Mouse (Mus musculus) C2C12 (cell line): ENCODE results near the gene Mif4gd.

ENCODE experiments used
- CEBPB ChIP-seq: IDR thresholded peaks from one replicate; pipeline ENCODE4 v1.6.1; 2011; ENCODE audit warnings: low read depth, mild to moderate bottlenecking, control low read depth, moderate library complexity
- CTCF ChIP-seq: IDR thresholded peaks from one replicate; pipeline ENCODE4 v1.5.1; 2011; ENCODE audit not compliant: control insufficient read depth, insufficient read depth, insufficient read length
- USF1 ChIP-seq: IDR thresholded peaks from one replicate; pipeline ENCODE4 v1.6.1; 2011; ENCODE audit warnings: low read depth, mild to moderate bottlenecking, control low read depth, moderate library complexity

DNA sequence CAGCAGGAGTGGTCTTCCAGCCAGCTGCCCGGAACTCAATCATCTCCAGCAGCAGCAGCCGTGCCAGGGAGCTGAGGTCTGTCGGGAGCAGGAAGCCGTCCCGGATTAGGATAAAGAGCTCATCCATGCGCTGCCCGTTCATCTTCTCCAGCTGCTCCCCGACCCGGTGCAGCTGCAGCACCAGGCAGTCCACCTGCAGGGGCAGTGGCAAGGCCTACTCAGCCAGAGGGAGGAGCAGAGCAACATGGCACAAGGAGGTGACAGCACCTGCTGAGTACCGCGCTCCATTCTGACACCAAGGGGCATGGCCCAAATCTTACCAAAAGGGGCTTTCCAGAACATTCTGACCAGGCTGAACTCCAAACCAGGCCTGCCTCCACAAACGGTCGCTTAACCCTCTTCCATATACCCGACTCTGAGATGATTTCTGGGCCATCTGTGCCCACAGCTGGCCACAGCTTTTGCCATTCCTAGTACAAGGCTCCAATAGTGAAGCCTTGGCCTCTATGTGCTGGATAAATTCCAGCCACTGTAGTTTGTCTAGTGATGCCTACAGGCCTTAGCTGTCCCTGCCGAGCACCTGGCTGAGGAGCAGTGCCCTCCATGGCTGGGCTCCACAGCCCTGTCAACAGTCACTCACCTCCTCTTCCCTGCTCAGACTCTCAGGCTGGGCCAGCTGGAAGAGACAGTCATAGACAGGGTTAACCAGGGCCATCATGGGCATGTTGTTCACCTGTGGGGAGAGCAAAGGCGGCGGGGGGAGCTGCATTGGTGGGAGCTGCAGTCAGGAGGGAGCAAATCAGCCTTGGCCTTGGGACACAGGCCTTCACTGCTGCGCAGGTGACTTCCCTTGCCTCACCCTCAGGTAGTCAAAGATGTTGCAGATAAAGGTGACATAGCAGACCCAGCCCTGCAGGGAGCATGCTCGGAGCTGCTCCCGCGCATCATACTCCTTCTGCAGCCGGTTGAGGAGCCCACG lies 4.1 kb downstream of the Mif4gd start:
- TF ChIP-seq CTCF (no peak), USF1 (no peak), CEBPB (no peak)
